Mouse (Mus musculus) E14TG2a.4 (cell line): ENCODE results near the gene Ksr1.

Experiments used
- H3K27me3 ChIP-seq: 2 replicates; pipeline ENCODE4 v1.6.1; 2014; ENCODE audit warnings: low read length, control low read depth; ENCODE audit not compliant: insufficient read depth
- H3K36me3 ChIP-seq: 2 replicates; pipeline ENCODE4 v1.6.1; 2014; ENCODE audit warnings: low read length, control low read depth; ENCODE audit not compliant: insufficient read depth
- H3K4me1 ChIP-seq: replicated peaks from 2 replicates; pipeline ENCODE4 v1.6.1; 2014; ENCODE audit warnings: low read depth, low read length, control low read depth
- H3K4me3 ChIP-seq: replicated peaks from 2 replicates; pipeline ENCODE4 v1.5.1; 2014; ENCODE audit warnings: mild to moderate bottlenecking, low read length
- H3K9me3 ChIP-seq: 2 replicates; pipeline ENCODE4 v1.6.1; 2014; ENCODE audit warnings: low read length, control low read depth
- CTCF ChIP-seq: conservative IDR thresholded peaks from 2 replicates; pipeline ENCODE4 v1.5.1; 2014; ENCODE audit warnings: low read length
- NANOG ChIP-seq: IDR thresholded peaks from 2 replicates; pipeline ENCODE4 v1.6.1; 2014; ENCODE audit warnings: borderline replicate concordance, low read length, mixed read lengths
- POU5F1 ChIP-seq: IDR thresholded peaks from 2 replicates; pipeline ENCODE4 v1.6.1; 2014; ENCODE audit warnings: low read length, borderline replicate concordance

Gene Ksr1

GRCm38 (mm10) chr11:79146331-79146767 lies at the start of gene Ksr1:
TSS of gene Ksr1 (minus strand) at chr11:79146407.
- peak within 1 kb of the TSS; percentile 93 for H3K4me3 ChIP-seq
- peaks cover 63% of the 10 kb centered on the region for H3K4me1 ChIP-seq
- H3K36me3 ChIP-seq, result no peaks in the 10 kb centered on the region
- TF ChIP-seq POU5F1 (no peak), NANOG (no peak)
- no peaks in the 10 kb centered on the region for H3K9me3 ChIP-seq
- peaks cover 29% of the 10 kb centered on the region for H3K27me3 ChIP-seq

- TF ChIP-seq CTCF, result peak; percentile 66
- TF ChIP-seq POU5F1, result no peak
- no peak for TF ChIP-seq NANOG
Measured at GRCm38 (mm10) chr11:79192176-79192575, 46.0 kb upstream of the Ksr1 start.

GRCm38 (mm10) chr11:79191214-79191613 lies 45.0 kb upstream of the Ksr1 start:
- no peaks in the 10 kb centered on the region for H3K27me3 ChIP-seq
- no peaks in the 10 kb centered on the region for H3K4me1 ChIP-seq
- no peaks in the 10 kb centered on the region for H3K36me3 ChIP-seq
- H3K9me3 ChIP-seq, result no peaks in the 10 kb centered on the region
- TF ChIP-seq NANOG, result no peak
- TF ChIP-seq POU5F1, result no peak
- TF ChIP-seq CTCF, result no peak
- no peak overlapping the region for H3K4me3 ChIP-seq

More at GRCm38 (mm10) chr11:79192176-79192575, 46.0 kb upstream of the Ksr1 start:
- Histone ChIP-seq H3K4me3 (no peak overlapping the region), H3K36me3 (no peaks in the 10 kb centered on the region), H3K9me3 (no peaks in the 10 kb centered on the region), H3K27me3 (no peaks in the 10 kb centered on the region; the same call in 1 of the 2 replicates), H3K4me1 (peaks cover 3% of the 10 kb centered on the region; the same call in 1 of the 2 replicates)

GRCm38 (mm10) chr11:79190257-79190656 lies 44.0 kb upstream of the Ksr1 start:
- H3K4me1 ChIP-seq, result no peaks in the 10 kb centered on the region
- TF ChIP-seq NANOG, result no peak
- TF ChIP-seq CTCF, result no peak
- TF ChIP-seq POU5F1, result no peak
- no peaks in the 10 kb centered on the region for H3K9me3 ChIP-seq
- no peak overlapping the region for H3K4me3 ChIP-seq
- no peaks in the 10 kb centered on the region for H3K36me3 ChIP-seq
- H3K27me3 ChIP-seq, result no peaks in the 10 kb centered on the region

- 0 out of 2 replicates have a peak, but pooled peaks cover under 1% of the 10 kb centered on the region for H3K4me1 ChIP-seq
- H3K9me3 ChIP-seq, result no peaks in the 10 kb centered on the region
- TF ChIP-seq POU5F1, result no peak
- no peak for TF ChIP-seq NANOG
- TF ChIP-seq CTCF, result no peak
- no peak overlapping the region for H3K4me3 ChIP-seq
- peaks cover 4% of the 10 kb centered on the region; the same call in 1 of the 2 replicates for H3K27me3 ChIP-seq
- no peaks in the 10 kb centered on the region for H3K36me3 ChIP-seq
Measured at GRCm38 (mm10) chr11:79188176-79188575, 42.0 kb upstream of the Ksr1 start.

GRCm38 (mm10) chr11:79187291-79187690 lies 41.1 kb upstream of the Ksr1 start:
- Histone ChIP-seq H3K36me3 (no peaks in the 10 kb centered on the region), H3K4me1 (peaks cover 8% of the 10 kb centered on the region), H3K4me3 (no peak overlapping the region), H3K9me3 (no peaks in the 10 kb centered on the region), H3K27me3 (peaks cover 12% of the 10 kb centered on the region; the same call in 1 of the 2 replicates)
- TF ChIP-seq CTCF (no peak), POU5F1 (no peak), NANOG (no peak)

GRCm38 (mm10) chr11:79185683-79186082 lies 39.5 kb upstream of the Ksr1 start:
- no peaks in the 10 kb centered on the region for H3K9me3 ChIP-seq
- no peaks in the 10 kb centered on the region for H3K36me3 ChIP-seq
- H3K4me3 ChIP-seq, result no peak overlapping the region
- H3K27me3 ChIP-seq, result peaks cover 16% of the 10 kb centered on the region; the same call in 1 of the 2 replicates
- TF ChIP-seq CTCF, result no peak
- no peak for TF ChIP-seq POU5F1
- no peak for TF ChIP-seq NANOG
- H3K4me1 ChIP-seq, result peaks cover 8% of the 10 kb centered on the region

GRCm38 (mm10) chr11:79184126-79184888 lies 38.1 kb upstream of the Ksr1 start:
- Histone ChIP-seq H3K9me3 (no peaks in the 10 kb centered on the region), H3K4me3 (no peak overlapping the region), H3K36me3 (no peaks in the 10 kb centered on the region), H3K27me3 (peaks cover 16% of the 10 kb centered on the region; the same call in 1 of the 2 replicates), H3K4me1 (peaks cover 8% of the 10 kb centered on the region)
- TF ChIP-seq POU5F1 (no peak), CTCF (peak; percentile 34; the same call in 1 of the 2 replicates)
